Mouse (Mus musculus) c-Kit-negative CD71-positive TER-119-positive erythroid progenitor cells, embryonic 14.5 days (primary cell): ENCODE data around the gene Calr.

Source experiments
- DNase-seq: peaks from one replicate; pipeline ENCODE4 v3.0.0-alpha.2; 2013; ENCODE audit warnings: low read depth, low spot score

Gene Calr

DNA sequence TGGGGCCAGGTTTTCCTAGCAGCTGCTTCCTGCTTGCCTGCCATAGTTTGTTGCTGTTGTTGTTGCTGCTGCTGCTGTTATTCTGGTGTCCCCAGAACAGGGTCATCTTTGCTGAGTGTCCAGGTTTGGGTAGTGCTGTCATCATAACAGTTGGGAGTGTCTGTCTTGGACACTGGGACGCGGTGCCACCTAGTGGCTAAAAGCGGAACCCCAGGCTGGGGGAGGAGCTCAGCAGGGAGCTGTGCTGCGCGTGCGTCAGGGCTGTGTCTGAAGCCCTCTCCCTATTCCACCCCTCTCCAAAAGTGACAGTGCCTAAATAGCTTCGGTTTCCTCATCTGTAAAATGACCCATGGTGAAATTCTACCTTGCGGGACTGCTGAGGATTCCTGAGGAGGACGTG is 31.2 kb downstream of the Calr start:
- DNase-seq: peak; percentile 83

DNA sequence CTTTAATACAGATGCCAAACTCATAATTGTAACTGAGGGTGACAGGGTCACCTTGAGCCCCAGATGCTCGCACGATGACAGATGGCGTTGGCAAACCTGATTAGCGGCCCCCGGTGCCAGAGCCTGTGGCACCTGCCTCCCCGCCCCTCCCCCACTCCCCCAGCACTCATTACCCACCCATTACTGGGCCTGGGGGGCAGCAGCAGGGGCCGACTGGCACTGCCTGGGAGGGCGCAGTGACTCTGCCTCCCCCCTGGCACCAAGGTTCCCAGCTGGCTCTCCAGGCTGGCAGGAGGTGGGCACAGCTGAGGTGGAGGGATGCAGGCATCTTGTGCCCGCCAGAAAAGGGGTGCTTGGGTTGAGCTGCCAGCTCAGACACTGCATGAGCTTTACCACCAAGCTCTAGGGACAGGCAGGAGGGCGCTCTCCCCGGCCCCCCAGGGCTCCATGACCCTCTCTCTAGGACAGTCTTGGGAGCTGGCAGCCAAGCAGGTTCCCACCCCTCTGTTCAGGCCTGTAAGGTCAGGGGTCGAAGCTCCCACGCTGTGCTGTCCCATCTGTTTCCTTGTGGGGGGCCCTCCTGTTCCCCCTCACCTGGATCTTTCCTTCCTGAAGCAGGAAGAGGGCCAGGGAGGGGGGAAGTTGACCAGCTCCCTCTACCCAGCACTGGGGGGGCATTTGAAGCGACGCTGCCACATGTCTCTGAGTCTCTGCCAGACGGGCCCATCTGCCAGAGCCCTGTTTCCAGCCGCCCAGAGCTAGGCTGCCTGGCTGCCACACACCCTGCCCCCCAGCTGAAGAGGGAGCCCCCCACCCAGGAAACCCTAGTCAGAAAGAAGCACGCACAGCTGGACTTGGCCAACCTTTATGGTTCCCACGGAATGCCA is 31.9 kb downstream of the Calr start:
- DNase-seq: no peak

DNA sequence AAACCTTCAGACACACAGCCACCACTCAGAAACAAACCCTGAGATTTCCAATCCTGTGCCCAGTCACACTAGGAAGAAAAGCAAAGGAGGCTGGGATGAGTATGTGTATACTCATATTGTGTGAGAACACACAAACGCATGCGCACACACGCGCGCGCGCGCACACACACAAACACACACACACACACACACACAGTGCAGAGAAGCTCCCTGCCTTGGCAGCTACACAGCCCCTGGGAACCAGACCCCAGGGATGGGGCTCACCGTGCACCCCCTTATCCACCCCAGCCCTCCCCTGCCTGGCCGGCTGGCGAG is 32.5 kb downstream of the Calr start:
- no peak for DNase-seq

DNA sequence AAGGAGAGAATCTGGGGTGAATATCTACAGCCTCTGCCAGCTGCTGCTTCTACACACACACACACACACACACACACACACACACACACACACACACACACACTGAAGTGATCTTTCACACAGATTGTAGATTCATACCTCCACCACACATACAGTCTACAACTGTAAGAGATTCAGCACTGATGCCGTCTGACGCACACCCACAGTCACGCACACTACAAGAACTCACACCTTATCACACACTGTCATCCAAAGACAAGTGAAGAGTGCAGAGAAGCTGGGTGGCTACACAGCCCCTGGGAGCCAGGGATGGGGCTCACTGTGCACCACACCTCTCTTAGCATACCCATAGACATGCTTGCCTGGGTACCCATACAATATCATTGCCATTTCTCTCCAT is 32.9 kb downstream of the Calr start:
- DNase-seq: no peak

DNA sequence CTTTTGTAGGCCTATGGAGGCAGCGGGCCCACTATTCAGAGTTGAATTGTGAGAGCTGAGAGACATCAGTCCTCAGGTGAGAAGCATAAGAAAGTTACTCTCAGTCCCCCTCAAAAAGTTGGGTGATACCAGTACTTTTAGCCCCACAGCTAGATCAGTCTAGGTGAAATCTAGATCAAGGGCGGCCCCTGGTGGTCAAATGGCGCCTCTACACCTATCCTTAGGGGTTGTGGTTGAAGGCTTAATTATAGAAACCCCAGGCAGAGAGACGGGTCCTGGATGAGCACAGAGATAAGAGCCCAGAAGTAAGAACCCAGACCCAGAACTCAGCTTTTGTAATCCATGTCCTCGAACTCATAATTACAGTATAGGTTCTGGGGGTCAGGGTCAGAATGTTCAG is 33.7 kb downstream of the Calr start:
- DNase-seq: peak; percentile 79

DNA sequence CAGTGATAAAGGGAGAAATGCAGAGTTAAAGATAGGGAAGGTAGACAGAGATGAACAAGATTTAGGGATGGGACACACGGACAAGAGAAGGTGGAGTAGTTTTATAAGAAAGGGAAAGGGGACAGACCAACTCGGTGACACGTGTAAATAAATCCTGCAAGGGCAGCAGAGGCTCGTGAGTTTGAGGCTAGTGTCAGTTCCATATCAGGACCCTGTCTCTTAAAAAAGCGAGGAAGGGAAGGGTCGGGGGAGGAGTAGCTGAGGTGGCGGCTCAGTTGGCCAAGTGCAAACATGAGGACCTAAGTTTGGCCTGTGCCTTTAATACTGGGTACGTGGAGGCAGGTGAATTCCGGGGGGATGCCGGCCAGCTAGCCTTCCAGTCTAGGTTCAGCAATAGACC is 35.4 kb downstream of the Calr start:
- no peak for DNase-seq

DNA sequence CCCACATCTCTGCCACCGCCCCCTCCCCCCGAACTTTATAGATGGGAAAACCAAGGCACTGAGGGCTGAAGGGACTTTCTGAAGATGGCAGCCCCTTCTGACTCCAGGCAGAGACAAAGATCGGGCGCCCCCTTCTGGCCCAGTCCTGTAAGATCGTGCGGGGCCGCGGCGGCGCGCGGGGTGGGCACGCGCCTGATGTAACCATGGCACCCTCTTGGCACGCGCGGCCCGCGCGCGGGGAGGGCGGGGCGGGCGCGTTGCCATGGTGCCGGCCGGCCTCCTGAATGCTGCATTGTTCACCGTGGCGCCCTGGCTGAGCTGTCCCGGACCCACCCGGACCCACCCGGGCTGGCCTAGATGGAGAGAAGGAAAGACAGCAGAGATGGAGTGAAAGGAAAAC is 35.8 kb downstream of the Calr start:
- peak; percentile 61 for DNase-seq

DNA sequence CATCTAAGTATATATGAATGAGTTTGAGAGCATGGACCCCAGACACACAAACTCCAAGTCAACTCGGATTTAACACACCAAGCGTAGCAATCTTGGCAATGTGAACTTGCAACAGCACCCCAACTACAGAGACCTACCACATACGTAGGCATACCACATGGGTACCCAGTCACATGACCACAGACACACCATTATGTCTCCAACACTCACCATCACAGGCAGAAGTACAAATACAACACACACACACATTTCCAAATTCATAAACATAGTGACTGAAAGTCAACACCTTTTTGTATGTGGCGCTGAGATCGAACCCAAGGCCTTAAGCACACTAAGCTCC is 36.8 kb downstream of the Calr start:
- no peak for DNase-seq

DNA sequence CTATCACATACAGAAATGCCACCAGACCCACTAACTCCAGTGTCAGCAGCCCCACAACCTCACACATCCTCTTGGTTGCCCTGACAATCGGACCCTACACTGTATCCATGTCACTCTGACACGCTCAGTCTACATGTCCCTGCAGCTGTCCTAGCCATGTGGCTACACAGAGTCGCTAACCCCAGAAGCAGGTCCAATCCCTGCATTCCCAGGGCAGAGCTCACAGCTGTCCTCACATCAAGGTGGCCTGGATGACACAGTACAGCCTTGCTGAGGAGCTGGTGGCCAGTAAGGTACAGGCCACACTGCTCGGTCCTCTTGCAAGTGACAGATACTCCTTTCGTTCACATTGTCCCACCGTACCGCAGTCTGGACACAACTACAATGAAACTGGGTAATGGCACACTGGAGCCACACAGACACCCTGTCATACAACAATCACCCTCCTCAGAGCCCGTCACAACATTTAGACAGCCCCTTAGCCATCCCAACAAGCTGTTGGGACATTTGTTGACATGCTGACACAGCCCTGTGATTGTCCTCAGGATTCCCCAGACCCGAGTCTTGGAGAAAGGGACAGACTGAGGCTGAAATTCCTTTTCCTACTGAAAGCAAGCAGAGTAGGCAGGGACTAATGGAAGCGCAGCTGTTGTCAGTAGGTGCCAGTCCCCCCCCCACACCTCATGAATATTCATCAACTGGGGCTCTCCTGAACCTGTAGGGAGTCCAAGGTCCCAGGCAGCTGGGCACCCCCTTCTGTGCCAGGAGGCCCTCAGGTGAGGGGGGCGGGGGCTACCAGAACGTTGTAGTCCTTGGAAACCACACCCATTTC is 37.4 kb downstream of the Calr start:
- no peak for DNase-seq

DNA sequence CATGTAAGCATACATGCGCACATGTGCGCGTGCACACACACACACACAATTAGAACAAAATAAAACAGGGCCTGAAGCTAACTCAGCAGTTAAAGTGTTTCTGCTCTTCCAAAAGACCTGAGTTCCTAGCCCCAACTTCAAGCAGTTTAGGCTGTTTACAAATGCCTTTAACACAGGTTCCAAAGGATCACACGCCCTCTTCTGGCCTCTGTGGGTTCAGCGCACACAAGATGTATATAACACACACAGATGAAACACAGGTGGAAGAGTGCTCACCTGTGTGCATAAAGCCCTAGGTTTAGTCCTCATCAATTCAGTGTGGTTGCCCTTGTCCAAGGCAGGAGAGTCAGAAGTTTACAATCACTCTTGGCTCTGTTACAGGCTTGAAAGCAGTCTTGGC is 40.7 kb downstream of the Calr start:
- no peak for DNase-seq

DNA sequence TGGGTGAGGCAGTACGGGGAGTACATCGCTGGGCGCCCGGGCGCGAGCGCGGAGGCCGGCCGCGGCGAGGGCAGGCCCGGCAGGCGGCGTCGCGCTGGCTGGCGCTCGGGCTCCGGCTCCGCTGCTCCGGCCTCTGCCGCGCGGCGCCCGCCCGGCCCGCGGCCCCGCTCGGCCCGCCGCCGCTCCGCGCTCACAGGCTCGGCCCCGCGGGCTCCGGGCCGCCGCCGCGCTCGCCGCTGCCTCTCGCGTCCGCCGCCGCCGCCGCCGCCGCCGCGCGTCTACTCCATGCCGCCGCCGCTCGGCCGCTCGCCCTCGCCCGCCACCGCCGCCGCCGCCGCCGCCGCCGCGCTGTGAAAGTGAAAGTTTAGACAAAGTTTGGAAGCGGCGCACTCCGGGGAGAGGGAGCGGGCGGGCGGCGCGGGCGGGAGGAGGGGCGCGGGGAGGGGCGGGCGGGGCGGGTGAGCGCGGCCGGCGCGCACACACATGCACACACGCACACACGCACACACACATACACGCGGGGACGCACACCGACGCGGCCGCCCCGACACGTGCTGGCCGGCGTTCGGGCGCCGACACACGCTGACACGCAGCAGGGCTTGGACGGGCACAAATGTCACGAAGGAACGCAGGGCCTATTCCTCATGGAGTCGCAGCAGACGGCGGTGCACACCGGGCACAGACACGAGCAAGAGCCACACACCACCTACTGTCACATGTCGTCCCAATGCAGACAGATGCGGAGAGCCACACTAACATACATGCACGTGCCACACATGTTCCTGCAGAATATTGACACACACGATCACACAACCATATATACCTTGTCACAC is 46.5 kb downstream of the Calr start, which contains the start of gene Nfix:
Gene Nfix (minus strand): TSS at position 346 of the 833 bp plus-strand sequence.
- no peak for DNase-seq

DNA sequence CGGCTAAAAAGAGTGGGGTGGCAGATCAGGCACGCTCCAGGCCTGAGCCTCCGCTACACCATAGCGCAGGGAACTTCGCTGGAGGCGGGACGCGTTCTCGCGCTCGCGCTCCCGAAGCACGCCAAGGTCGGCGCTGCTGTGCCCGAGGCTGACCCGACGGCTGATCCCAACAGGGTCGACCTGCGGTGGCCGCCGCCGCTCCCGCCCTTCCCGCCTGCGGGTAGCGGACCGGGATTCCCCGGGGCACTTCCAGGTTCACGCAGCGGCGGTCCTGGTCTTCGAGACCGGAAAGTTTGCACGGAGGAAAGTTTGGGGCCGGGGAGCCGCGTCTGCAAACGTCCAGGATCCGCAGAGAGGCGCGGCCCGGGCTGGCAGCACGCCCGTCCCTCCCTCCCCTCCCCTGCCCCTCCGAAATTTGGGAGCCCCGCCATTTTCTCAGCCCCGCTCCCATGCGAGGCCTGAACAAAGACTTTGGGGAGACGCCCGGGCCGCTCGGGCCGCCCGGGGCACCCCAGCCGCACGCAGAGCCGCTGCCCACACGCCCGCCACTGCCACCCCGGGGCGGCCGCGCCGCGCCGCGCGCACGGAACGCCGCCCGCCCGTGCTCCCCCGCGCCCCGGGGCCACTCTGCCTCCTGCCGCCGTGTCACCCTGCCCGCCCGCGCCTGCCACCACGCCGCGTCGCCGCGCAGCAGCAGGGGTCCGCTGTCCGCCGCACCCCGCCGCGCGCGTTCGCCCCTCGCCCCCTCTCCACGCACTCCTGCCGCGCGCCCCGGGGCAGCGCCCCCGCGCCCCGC is 47.4 kb downstream of the Calr start:
- DNase-seq: no peak

DNA sequence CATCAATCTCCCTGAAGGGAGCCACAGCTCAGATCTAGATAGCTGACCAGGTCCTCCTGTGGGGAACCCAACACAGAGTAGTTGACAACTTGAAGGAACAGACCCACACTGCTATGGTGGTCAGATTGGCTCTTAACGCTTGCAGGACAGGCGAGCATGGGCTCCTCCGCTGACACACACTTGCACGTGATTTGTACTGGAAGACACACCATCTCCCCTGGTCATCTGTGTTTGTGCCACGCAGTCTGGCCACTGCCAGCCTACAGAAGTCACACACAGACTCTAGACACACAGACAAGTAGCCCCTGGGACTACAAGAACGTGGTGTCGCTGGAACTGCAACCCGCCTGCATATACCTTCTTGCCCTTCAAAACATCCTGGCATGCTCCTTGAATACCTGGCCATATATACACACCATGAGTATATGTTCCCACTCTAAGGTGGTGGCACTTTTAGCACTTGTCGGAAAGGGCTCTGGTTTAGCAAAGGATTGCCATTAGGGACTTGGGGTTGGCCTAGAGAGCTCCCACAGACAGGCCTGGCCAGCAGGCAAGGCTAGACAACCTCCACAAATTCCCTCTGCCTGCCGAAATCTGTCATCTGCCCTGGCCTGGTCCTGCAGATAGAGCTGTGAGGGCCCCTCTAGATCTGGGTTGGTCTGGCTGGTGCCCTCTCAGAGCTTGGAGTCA is 48.1 kb downstream of the Calr start:
- no peak for DNase-seq

DNA sequence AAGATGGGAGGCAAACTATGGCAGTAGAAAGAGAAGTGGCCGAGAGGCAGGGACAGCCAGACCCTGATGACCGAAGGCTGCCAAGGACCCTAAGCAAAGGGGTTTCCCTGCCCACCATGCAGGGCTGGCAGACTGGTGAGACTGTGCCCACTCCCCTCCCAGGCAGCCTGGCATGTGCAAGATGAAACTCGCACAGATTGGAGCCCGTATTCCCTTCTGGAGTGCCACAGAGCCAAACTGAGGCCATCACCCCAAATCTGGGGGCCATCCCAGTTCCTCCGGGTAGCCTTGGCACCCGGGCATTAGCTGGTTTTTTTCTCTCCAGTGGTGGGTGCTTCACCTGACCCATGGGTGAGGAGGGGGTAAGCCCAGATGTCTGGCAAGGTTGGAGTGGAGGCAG is 48.8 kb downstream of the Calr start:
- DNase-seq: no peak

DNA sequence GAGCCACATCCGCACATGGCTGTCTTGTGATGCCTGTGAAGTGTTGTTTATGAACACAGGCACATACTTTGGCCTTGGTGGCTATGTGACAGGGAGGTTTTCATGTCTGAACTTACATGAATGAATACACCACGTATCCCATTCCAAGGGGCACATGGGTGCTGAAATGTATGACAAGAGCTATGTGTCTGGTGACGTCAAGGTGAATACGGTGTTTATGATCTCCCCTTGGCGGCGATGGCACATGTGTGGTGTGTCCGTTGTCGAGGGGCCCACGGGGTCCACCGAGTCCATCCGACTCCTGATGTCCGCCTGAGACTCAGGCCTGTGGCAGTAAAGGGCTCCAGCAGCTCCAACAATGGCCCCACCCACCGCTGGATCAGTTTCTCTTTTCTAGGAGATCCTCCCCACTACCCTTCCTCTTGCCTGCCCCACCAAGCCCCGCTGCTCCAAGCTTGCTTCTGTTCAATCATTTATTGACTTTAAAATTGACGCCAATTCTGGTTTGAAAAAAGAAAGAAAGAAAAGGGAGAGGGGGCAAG is 49.4 kb downstream of the Calr start:
- no peak for DNase-seq

DNA sequence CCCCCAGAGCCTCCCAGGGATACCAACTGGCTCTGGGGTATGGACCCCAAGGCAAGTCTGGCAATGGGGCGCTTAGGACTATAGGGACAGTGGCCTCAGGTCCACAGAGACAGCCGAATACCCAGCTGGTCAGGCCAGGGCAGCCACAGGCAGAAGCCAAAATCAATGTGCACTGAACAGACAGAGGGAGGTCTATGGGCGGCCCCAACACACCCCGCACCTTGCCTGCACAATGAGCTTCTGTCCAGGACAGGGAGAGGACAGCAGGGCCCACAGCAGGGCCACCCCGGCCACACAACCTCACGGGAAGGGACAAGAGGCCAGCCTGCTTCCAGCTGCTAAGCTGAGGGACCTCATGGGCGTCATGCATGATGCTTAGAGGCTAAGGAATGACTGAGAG is 52.2 kb downstream of the Calr start:
- DNase-seq: no peak

DNA sequence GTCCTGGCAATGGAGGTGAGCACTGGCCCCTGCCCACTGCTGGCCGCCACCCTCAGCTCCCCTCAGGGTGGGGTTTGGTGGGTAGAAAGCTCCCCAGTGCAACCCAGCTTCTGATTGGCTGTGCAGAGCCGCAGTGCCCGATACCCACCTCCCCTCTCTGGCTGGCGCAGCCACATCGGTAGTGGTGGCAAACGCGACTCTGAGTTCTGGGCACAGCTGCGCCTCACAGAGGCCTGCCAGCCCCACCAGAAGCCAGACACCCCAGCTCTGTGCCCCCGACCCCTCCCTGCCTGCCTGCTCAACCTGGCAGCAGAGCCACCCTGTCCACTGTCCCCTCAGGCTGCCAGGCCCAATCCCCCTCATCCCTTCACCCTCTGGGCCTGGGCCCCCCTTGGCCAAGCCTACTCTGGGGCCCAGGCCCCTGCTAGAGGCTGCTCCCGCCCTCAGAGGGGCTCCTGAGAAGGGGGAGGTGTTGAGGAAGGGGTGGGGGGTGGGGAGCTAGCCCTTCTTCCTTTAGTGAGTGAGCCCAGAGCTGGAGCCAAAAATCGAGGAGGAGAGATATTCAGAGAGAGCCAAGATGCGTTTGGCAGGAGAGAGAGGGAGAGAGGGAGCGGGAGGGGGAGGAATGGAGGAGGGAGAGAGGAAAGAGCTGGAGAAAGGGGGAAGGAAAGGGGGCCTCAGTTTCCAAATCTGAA is 52.8 kb downstream of the Calr start:
- DNase-seq: no peak

DNA sequence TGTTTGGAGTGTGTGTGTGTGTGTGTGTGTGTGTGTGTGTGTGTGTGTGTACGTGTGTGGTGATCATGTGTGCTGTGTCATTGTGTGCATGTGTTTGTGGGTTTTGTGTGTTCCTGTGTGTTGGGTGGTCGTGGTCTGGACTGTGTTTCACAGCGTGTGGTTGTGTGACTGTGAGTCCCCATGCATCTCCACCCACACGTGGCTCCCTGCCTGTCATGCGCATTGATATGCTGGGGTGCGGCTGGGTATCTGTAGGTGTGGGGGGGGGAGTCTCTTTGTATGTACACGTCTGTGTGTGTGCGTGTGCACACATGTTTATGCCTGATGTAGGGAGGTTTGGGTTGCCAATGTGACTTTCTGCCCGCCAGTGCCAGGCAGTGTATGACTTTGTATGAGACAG is 53.6 kb downstream of the Calr start:
- no peak for DNase-seq

DNA sequence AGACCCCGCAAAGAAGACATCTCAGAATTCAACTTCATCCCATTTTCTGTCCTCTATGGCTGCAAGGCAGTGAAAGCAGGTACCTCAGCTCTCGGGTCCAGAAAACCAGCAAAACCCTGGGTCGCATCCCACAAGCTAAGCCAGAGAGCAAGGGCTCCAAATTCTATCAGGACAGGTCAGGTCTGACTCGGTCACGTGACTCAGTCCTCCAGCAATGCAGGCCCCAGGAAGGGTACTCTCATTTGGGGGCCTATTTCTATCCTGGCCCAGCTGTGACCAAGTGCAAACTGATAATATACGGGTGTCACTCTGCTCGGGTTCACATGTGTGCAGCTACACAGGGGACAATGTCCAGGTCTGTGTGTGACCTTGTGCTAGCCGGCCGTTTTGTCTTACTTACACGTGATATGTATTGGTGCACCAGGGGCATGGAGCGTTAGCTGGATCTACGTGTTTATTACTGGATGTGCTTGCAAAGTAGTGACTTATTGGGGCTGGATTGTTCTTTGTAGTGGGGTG is 54.2 kb downstream of the Calr start:
- no peak for DNase-seq
